Mouse (Mus musculus) mouse trophoblast stem cell (cell line): ENCODE data around the gene Nek11.

Experiments
- in situ Hi-C, 2 experiments: fragments of 300-500 bp; cut with MseI, MboI; formaldehyde crosslinking; loops; 2 replicates in 1 of 2; 3 replicates in 1 of 2; pipeline ENCODE4 v1.15.1; 2025

Nek11 gene

DNA sequence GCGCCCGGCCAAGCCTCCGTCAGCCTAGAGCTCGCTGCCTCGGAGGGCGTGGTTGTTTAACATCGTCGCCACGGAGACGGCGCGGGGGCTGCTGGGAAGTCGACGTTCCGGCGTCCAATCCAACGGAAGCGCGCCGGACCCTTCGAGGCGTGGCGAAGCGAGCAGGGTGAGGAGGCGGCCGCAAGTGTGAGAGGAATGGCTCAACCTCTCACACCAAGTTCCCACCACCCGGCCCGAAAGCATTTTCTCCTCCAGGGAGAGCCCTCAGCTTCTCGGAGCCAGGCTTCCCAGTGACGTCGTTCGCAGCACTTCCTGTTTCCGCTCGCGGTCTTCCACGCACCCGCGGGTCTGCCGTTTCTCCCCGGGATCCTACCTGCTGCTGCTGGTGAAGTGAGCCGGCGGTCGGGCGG, at the start of gene Nek11, which contains the start of gene Aste1:
Gene Nek11 (minus strand): TSS at position 307 of the 410 bp plus-strand sequence.
Gene Aste1 (plus strand): TSS at position 175 of the 410 bp plus-strand sequence.
- in situ Hi-C loops: loop anchor here (25.0 kb wide), 2 partner anchors 808 to 833 kb away; no protein-coding TSS in a partner anchor

DNA sequence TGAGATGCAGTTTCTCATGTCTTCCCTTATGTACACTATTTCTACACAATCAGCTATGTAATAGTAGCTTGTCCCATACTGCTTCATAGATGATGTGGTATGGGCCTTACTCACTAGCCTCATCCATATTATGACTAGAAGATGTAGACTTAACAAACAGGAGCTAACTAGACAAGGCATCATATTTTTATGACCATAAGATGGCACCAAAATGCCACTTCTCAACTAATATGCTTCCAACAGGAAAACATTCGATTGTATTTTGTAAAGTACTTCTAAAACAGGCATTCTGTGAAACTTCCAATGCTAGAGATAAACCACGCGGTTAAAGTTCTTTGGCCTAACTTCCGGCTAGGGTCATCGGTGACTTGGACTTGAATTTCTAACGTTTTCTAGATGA, 13.2 kb upstream of the Nek11 start:
- in situ Hi-C loops: no loop called here

DNA sequence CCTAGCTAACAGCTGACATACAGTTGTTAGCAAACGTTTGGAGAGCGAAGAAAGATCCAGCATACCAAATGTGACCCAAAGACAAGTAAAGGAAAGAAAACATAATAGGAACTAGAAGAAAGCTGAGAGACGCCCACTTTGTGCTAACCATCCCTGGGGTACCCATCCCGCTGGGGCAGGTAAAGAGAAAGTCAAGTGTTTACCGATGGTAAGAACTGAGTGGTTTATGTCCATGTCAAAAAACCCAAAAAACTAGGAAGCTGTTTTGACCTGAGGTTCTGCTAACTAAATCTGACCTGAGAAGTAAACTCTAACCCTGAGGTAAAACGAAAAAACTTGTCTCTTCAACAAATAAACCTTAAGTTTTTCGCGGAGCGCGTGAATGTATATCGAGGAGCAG, 604 bp downstream of the Nek11 start:
- in situ Hi-C loops: loop anchor here (25.0 kb wide), 2 partner anchors 807 to 832 kb away; no protein-coding TSS in a partner anchor

DNA sequence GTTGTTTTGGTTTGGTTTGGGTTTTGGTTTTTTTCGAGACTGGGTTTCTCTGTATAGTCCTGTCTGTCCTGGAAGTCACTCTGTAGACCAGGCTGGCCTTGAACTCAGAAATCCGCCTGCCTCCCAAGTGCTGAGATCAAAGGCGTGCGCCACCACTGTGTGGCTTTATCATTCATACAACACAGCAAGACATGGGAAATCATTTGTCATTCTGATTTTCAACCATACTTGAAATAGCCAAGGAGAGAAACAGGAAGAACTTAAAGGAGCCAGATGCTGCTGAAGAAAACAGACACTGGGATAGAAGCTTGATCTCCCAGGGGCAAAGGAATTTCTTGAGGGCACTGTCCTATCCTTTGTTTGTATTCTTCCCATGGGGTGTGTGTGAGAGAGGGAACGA, 4.7 kb downstream of the Nek11 start:
- in situ Hi-C loops: loop anchor here (25.0 kb wide), 2 partner anchors 803 to 828 kb away; no protein-coding TSS in a partner anchor

DNA sequence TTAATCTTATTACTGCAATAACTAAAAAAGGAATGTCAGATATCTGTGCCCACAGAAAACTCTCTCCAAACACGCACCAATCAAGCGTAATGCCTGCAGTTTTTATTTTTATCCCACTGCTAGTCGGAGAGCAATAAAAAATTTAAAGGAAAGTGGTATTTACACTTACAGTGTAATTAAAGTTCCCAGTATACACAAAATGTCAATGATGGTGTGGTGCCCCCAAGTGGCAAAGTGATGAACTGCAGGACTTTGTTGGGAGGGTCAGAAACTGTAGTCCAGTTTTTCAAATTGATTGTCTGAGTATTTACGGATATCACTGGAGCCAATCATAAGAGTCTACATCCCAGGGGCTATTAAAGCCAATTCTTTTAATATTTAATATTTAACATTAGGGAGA, 6.0 kb downstream of the Nek11 start:
- in situ Hi-C loops: loop anchor here (10.0 to 25.0 kb wide), 3 partner anchors 334 to 827 kb away; partner anchors contain the start of gene Mrpl3 (in 1 of the 2)

DNA sequence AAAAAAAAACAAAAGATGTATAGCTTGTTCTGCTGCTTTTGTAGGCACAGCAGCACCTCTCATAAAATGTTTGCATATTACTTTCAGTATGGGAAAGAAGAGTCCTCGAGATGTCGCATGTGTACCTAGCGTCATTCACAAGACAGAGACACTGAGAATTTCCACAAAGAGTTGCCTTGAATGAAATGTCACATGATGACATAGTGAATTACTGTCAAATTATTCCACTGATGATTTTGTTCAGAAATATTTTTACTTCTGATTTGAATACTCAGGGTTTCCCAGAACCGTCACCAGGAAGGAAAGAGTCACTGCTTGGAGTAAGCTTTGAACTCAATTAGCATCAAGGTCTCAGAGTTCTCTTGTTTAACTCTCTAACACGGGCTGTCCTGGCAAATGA, 7.9 kb downstream of the Nek11 start:
- in situ Hi-C loops: loop anchor here (10.0 to 25.0 kb wide), 3 partner anchors 333 to 825 kb away; partner anchors contain the start of gene Mrpl3 (in 1 of the 2)

DNA sequence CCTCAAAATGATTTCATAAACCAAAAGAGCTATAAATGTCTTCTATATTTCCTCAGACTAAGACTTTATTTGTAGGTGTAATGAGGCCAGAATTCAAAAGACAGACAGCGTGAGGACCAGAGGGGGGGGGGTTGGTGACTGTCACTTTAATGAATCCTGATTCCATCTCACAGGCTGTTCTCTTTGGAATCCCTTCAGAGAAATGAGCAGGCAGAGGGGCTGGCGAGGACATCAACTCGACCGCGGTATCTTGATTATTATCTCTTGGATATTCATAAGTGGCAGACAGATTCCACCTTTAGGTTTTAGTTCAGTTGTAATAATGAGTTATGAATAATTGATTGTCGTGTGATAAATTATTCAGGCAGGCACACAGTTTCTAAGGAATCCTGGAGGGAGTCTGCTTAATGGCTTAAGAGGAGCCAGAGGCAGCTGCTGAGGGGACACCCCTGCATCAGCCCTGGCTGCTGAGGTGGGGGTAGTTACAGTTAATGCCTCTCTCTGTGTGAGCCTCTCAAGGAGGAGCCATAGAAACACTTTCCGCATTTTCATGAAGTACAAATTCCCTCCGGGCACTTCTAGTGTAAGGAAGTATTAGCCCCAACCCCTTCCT, 15.7 kb downstream of the Nek11 start:
- in situ Hi-C loops: loop anchor here (10.0 to 25.0 kb wide), 3 partner anchors 325 to 817 kb away; partner anchors contain the start of gene Mrpl3 (in 1 of the 2)

DNA sequence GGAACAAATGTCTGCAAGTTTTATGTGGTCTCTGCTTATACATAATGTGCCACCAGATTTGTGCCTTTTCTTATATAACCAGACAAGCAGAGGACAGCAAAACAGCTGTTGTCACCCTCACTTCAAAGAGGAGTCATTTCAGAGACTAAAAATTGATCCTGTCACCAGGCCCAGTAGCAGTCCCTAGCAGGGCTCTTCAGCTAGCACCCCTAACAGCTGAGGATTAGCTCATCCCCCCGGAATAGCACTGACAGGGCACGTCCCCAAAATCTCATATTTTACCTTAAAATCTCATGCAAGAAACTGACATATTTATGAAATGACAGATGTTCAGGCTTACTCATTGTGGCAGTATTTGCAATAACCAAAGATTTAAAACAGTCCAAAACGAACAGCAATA, 17.7 kb downstream of the Nek11 start:
- in situ Hi-C loops: loop anchor here (25.0 kb wide), 2 partner anchors 790 to 815 kb away; no protein-coding TSS in a partner anchor

DNA sequence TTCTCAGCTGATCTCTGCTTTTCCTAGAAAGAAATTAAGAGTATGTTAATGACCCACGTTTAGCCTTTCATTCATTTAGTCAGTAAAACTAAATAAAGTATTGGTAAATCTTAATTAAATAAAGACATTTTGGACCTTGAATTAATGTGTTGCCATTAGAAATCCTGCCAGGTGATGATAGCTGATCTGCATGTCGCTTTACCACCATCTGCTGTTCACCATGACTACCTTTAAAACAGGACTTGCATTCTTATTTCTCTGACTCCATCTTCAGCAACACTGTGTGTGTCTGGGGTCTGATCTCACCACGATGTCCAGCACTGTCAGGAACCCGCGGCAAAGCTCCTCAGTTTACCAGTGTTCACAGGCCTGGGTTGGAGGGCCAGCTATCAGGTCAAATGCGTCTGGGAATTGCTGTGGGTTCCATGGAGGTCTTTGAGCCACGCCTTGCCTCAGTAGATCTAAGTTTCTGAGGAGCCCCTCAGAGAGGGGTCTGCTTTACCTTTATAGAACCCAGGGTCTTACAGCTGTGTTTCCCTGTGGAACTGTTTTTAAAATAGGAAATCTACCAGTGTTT, 18.3 kb downstream of the Nek11 start:
- in situ Hi-C loops: loop anchor here (25.0 kb wide), 2 partner anchors 790 to 815 kb away; no protein-coding TSS in a partner anchor

DNA sequence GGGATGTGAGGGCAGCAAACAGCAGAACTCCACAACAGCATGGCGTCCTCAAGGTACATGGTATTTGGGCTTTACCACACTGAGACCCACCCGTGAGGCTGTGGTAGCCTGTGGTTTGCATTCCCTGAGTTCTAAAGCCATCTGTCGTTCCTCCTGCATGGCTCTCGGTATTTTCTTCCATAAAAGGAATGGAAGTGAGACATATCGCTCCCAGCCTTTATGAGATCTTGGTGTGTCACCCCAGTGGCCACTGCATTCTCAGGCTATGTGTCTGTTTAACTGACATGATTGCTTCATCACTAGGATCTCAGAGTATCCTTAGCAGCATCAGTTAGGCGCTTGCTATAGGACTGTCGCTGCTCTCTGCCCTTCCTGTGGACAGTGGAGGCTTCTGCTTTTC, 18.9 kb downstream of the Nek11 start:
- in situ Hi-C loops: loop anchor here (25.0 kb wide), 2 partner anchors 789 to 814 kb away; no protein-coding TSS in a partner anchor

DNA sequence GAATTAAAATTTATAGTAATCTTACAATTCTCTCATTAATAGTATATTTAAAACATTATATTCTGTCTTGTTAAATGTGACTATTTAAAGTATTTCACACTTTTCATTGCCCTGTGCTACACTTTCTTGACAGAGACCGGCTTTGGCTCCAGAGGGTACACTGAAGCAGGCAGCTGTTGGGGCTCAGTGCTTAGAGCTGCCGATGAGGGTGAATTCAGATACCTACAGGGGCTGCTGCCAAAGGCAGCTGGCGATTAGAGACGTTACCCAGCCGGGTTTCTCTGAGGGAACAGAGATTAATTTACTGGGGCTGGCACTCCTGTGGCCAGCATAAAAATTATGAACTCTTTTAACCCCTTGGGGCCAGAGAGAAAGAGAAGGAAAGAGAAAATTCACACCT, 21.0 kb downstream of the Nek11 start:
- in situ Hi-C loops: no loop called here

DNA sequence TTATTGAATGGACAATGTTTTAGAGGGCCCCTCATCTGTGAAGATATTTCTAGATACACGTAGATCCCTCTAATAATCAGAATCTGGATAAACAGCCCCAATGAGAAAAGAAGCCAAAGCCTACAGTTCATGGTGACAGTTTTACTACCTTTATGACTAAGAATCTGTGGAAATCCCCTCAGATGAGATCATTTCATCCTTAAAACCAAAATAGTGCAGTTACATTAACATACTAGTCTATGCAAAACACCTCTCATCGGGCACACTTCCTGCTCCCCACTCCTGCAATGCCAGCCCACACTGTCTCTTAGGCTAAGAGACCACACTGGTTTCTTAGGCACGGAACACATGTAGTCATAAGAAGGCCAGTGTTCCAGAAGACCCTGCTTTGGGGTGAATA, 26.7 kb downstream of the Nek11 start:
- in situ Hi-C loops: no loop called here

DNA sequence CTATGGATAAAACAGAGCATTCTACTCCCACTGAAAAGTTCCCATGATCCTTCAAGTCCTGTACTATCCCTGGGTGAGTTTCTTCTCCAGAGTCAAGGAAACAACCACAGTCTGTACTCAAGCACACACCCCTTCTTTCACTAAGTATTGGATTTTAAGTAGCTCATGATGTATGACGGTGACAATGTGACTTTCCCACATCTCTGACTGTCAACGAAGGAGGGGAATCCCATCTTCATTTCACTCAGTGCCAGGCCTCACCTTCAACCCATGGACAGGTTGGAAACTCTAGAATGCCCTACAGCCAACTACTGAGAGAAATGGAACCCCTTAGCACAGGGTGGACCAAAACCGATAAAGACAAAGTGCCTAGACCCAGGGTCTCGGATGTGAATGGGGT, 29.1 kb downstream of the Nek11 start:
- in situ Hi-C loops: no loop called here

DNA sequence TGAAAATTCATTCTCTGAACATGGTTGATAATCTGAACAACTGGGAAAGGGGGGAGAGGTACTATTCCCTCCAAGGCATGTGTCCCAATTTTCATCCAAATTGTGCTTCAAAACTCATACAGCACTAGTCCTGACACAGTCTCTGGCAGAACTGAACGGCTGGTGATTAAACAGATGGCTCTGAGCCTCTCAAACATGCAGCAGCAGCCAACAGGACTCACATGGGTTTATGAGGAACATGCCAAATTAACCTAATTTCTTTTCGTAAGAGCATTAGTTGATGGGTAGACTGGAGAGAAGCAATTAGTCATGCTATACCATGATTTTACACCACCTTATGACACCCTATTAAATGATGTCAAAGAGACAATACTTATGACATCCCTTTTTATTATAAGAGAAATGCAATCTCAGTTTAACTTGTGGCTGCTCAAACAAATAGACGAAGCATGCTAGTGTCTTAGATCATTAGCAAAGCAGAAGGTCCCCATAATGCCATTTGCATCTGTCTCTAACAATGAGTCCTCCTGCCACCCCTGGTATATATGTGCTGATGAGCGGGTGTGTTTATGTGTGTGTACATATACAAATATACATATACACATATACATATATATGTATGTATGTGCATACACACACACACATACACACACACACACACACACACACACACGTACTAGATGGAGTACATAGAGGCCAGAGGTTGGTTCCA, 31.6 kb downstream of the Nek11 start:
- in situ Hi-C loops: no loop called here

DNA sequence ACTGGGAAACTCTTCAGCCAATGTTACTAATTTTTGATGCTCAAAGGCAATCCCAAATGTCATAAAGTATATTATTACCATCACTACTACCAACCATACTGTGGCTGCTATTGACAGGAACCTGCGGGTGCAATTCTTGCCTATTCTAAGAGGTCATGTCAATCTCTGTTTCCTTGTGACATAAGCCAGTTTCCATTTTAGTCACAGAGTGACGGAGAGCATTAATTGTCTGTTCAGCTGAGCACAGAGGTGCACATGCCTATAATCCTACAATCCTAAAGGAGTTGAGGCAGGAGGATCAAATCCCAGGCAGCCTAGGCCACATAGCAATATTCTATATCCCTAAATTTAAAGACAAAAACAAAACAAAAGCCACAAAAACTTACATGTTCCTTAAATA, 33.1 kb downstream of the Nek11 start:
- in situ Hi-C loops: no loop called here

DNA sequence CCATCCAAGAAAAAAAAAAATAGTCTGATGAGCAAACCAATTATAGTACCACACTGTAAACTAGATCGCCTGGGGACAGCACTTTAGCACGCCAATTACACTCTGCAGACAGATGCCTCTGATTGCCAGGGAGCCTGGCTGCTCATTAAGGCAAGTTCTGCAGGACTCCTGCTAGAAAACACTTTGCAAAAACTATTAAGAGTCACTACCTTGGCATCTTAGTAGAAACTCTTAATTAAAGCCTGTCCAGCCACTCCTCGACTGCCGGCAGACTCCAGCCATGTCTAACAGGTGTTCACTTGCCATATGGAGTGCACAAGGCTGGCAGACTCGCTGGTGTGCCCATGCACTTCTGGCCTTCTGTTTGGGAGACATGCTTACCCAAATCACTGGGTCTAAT, 46.3 kb downstream of the Nek11 start:
- in situ Hi-C loops: no loop called here

DNA sequence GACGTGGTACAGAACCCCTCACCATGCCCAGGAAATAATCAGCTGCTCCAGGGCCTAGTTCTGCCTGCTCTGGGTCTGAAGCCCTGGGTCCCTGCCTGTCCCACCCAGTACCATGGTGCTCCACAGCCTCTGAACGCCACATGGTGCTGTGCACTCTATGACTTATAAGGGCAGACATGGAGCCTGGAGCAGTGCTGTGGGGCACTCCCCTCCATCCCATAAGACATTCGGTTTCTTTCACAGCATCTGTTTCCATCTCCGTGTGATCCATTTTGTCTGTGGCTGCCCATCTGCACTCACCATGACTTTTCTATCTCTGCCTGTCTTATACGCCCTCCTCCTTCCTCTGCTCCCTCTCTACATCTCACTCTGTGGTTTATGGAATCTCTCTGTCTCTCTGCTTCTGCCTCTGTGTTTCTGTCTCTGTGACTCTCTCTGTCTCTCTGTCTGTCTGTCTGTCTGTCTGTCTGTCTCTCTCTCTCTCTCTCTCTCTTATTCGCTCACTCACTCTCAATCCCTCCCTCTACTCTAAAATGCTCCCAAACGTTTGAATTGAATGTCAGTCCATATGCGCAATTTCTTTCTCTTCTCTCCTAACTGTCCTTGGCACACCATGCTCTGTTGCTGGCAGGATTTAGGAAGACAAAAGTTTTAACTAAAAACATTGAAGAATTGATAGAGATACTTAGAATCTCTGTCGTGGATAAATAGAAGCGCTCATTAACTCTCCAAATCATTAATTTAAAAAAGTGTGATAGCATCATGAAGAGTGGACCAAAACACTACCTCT, 46.9 kb downstream of the Nek11 start:
- in situ Hi-C loops: no loop called here

DNA sequence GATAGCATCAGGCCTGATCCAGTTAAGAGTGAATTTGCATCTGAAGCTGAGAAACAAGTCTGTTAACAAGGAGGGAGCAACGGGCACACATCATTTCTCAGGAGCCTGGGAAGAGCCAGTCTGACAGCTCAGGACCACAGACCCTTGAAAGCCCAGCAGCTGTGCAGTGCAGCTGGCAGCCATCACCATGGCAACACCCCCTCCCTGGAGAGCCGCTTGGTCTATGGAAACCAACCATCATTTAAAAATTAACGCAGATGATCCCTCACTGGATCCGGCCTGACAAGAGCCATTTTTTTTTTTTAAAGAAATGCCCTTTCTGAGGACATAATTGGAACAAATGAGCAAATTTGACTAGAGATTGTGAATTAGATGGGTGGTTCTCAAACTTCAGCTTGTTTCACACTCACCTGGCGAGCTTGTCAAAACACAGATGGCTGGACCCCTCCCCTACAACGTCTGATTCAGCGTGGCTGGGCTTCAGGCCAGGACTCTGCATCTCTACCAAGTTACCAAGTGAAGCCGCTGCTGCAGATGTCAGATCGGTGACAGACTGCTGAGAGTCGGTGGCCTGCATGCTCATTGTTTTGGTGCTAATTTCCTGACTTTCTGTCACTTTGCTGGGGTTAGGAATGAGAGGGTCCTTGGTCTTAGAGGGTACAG, 52.2 kb downstream of the Nek11 start:
- in situ Hi-C loops: no loop called here

DNA sequence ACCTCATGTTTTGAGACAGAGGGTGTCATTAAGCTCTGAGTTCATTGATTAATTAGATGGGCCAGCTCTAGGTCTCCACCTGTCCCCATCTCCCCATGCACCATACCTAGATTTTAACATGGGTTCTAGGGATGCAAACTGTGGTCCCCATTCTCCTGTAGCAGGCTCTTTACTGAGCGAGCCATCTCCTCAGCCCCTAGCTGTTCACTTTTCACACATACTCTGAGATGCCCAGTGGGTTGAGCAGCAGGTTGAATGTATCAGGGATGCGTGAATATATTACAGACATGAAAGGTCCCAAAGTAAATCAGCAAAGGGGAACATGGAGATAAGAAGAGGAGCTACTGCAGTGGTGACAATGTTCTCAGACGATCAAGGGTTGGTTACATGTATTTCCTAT, 52.8 kb downstream of the Nek11 start:
- in situ Hi-C loops: no loop called here

DNA sequence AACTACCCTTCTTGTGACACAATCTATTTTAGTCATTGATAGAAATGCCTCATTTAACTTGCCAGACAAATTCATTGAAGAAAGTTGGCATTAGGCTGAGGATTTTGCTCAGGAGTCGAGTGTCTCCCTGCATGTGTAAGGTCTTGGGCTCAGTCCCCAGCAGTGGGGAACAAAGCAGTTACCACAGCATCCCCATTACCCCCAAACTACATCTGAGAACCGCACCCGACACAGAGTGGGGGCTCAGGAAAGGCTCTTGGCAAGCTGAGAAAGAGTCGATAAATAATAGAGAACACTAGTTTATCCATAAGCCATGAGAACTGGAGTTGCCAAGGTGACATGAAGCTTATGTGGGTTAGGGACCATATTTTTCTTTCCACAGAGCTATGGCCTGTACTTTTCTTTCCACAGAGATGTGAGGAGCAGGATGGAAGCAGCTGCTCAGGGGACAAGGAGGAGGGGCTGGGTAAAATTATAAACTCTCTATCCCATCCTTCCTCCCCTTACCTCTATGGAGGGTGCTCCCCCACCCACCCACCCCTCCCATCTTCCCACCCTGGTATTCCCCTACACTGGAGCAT, 62.8 kb downstream of the Nek11 start:
- in situ Hi-C loops: no loop called here

DNA sequence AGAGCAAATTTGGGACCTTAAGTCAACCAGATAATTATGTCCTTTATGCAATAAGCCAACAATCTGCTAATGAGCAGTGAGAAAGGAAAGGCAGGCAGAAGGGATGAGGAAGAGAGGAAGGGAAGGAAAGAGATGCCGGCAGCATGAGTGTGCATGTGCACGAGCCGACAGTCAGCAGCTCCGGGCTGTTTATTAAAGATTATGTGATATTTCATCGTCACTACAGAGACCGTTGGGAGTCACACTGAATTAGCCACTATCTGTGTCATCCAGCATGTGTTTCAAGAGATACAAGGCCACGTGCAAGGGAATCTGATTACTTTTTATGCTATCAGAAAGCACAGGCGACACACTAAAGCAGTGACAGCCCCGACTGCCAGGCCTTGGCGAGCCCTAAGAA, 73.5 kb downstream of the Nek11 start:
- in situ Hi-C loops: no loop called here
